Mouse (Mus musculus): ENCODE measurements around the gene Use1.

- TF ChIP-seq CTCF (IDR thresholded peaks at IDR 0.05; ENCODE audit: borderline replicate concordance, control insufficient read depth, extremely low read depth, insufficient read depth, low read length, poor library complexity) = no peak
- TF ChIP-seq POLR2A (IDR thresholded peaks at IDR 0.05; ENCODE audit: control insufficient read depth, extremely low read depth, insufficient read depth, low read length, poor library complexity) = no peak
These were observed 37.4 kb downstream of the Use1 start for GRCm38 (mm10) chr8:71404011-71404410.

All from thymus, adult 2 months (tissue).